Mouse (Mus musculus) 3134 (cell line): ENCODE data around the gene Farp1.
"Not testable (repeated sequence)": the region's sequence is repeated elsewhere in the genome, so short reads cannot be mapped to it uniquely, and the experiment has no call there.

Experiments
- DNase-seq: peaks from one replicate; pipeline ENCODE4 v3.0.0-alpha.2; 2011; ENCODE audit warnings: low spot score; ENCODE audit not compliant: insufficient read length; ENCODE audit errors: extremely low read depth

Farp1 gene

GRCm38 (mm10) chr14:121034973-121035662 is at the start of gene Farp1:
TSS of gene Farp1 (plus strand) at chr14:121035200.
- DNase-seq: peak; percentile 65

DNA sequence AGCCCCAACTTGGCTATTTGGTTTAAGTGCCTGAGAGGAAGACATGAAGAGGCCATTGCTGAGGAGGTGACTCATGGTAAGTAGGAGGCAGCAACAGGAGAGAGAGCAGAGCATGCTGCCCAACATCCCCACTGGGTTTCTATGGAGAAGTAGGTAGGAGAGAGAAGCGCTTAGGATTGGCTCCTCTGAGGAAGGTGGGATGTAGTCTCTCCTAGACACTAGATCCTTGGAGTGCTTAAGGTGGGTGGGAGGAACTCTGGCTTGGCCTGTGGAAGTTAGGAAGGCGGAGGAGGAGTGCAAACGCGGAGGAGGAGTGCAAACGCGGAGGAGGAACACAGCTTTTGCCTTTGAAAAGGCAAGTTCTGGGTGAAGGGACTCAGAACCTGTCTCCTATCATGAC is 45.9 kb upstream of the Farp1 start:
- DNase-seq: no peak

- no peak for DNase-seq
Measured at GRCm38 (mm10) chr14:120997686-120998085, 37.3 kb upstream of the Farp1 start.

GRCm38 (mm10) chr14:121000561-121001340 is 34.2 kb upstream of the Farp1 start:
- DNase-seq: peak; percentile 8

GRCm38 (mm10) chr14:121005621-121006020 is 29.4 kb upstream of the Farp1 start:
- no peak for DNase-seq

GRCm38 (mm10) chr14:121006021-121006420 is 29.0 kb upstream of the Farp1 start:
- no peak for DNase-seq

- no peak for DNase-seq
Measured at GRCm38 (mm10) chr14:121015114-121015690, 19.8 kb upstream of the Farp1 start.

DNA sequence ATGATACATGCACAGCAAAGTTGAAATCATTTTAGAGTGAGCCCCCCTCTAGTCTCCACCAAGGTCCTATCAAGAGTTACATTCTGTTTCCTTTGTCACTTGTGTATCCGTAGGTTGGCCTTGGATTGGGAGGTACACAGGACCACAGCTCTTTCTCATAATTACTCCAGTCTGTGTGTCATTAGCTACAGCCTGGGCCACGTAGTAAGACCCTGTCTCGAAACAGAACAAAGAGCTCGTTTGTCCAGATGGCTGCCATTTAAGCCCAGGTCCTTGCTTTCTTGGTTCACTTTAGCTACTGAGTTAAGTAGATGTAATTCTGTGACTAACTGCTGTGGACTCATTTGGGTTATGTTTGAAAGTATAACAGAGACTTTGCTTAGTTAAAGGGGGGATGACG is 12.6 kb upstream of the Farp1 start:
- DNase-seq: no peak

DNA sequence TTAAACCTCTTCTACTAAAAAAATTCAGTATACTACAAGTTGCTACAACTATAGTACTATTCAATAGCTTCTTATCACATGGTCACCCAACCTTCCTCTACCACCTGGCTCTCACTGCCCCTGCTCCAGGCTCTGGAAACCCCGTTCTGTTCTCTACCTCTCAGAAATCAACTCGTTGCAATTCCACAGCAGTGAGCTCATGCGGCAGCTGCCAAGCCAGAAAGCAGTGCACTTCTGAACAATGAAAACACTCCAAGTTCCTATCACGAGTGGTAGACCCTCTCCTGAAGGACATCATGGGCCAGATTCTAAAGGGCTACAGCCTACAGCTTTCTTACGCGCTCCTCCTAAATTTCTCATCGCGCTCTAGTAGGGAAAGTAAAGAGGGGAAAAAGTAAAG is 9.6 kb upstream of the Farp1 start:
- no peak for DNase-seq

DNA sequence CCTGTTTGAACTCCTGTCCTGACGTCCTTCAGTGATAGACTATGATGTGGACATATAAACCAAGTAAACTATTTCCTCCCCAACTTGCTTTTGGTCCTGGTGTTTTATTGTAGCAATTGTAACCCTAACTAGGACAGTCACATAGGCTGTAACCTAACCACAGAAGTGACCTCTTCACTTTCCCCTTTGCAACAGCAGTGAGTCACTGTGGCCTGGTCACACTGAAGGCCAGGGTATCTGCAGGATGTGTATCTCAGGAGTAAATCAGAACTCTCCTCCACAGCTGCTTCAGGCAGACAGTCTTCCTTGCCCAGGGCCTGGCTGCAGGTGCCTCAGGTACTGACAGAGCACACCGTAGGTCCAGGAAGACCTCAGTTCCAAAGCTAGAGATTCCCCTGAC is 3.6 kb upstream of the Farp1 start:
- no peak for DNase-seq

DNA sequence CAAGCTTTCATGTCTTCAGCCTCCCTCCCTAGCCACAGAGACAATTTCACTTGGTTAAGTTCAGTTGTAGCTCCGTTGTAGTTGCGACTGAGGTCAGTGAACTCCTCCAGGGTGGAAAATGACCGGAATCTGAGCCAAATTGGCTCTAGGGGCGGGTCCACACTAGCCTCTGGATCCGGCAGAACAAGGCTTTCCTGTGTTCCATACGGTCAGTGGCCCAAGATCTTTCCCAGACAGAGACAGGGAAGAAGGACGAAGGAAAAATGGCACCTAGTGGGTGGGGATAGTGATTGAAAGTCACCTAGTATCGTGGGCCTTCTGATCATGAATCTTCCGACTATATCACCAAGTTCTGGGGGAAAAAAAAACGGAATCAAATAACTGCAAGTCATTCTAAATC is 475 bp upstream of the Farp1 start:
- no peak for DNase-seq

DNA sequence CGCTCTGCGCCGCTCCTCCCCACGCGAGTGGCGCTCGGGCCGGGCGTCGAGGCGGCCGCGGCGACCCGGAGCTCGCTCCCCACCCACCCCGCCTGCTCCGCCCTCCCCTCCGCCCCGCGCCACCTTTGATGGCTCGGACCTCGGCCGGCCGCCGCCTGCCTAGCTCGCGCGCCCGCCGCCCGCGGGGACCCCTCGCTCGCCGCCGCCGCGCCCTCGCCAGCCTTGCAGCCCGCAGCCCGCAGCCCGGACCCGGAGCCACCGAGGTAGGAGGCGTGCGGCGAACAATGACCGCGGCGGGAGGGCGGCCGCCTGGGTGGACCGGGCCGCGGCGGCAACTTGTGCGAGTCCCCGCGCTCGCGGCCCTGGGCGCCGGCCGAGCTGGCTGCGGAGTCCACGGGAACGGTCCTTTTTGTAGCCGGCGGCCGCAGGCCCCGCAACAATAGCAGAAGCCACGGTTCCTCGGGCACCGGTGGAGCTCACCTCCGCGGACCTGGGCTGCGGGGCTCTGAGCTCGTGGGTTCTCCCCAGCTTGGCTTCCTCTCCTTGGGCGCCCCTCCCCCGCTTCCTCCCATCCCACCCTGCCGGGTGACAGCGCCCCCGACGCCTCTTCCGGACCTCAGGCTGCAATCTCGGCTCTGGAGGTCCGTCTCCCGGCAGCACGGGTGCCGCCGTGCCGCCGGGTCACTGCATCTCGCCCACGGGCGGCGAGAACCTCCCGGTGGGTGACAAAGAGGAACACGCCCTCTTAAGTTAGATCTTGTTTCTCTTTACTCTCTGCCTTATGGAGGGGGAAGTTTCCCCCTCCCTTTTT is 868 bp downstream of the Farp1 start:
- peak; percentile 70 for DNase-seq

- peak; percentile 15 for DNase-seq
Measured at GRCm38 (mm10) chr14:121036612-121037221, 1.7 kb downstream of the Farp1 start.

DNA sequence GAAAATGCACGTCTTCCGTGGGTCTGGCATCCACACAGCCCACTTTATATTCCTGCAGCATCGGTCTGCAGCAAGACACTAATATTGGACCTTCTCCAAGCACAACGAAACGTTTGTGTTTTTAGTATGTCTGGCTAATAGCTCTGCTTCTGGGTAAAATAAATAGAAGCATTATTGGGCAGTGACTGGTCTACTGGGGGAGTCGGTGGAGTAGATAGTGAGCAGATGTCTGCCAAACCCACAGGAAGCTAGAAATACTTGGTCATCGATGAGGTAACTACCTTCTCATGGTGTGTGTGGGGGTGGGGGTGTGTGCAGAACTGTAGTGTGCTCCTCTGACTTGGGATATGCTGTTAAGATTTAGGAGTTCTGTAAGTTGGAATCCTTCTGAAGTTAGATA is 2.3 kb downstream of the Farp1 start:
- peak; percentile 64 for DNase-seq

GRCm38 (mm10) chr14:121038676-121039075 is 3.7 kb downstream of the Farp1 start:
- DNase-seq: no peak

DNA sequence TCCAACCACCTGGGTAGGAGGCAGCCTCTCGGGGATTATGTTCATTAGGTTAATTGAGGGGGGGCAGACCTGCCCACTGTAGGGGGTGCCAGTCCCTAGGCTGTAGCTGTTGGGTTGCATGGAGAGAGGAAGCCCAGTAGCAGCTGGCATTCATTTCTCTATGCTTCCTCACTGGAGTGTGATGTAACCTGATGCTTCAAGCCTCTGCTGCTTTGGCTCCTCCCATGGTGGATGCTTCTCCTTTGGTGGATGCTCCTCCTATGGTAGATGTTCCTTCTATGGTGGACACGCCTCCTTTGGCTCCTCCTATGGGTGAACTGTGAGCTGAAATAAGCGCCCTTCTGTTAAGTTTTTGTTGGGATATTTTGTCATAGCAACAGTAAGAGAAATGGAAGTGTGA is 9.1 kb downstream of the Farp1 start:
- no peak for DNase-seq

- no peak for DNase-seq
Measured at GRCm38 (mm10) chr14:121046313-121046961, 11.4 kb downstream of the Farp1 start.

DNA sequence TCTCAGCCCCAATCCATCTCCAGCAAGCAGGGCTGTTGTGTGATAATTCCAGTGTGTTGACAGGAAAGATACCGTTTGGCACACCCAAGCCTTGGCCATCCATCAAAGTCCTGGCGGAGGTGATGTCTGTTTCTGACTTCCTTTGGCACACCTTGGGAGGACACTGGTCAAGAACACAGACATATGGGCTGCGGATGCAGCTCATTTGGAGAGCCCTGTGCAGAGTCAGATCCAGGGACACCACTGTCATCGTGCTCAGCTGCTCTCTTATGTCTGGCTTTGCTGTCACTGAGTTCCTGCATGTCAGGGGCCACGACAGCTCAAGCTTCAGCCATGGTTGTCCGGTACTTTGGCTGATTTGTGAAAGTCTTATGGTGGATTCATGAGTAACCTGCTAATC is 12.8 kb downstream of the Farp1 start:
- no peak for DNase-seq

DNA sequence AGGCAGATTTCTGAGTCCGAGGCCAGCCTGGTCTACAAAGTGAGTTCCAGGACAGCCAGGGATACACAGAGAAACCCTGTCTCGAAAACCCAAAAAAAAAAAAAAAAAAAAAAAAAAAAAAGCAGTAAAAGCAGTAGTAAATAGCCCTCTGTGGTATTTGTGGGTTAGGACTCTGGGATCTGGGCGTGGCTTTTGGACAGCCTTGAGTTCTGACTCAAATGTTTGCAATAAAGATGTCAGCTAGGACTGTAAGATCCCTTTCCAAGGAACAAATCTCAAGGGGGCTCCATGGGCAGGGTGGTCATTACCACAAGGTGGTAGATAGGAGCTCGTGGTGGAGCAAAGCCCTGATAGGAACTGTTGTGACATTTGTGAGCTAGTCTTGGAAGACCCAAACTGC is 16.0 kb downstream of the Farp1 start:
- not testable (repeated sequence) for DNase-seq

DNA sequence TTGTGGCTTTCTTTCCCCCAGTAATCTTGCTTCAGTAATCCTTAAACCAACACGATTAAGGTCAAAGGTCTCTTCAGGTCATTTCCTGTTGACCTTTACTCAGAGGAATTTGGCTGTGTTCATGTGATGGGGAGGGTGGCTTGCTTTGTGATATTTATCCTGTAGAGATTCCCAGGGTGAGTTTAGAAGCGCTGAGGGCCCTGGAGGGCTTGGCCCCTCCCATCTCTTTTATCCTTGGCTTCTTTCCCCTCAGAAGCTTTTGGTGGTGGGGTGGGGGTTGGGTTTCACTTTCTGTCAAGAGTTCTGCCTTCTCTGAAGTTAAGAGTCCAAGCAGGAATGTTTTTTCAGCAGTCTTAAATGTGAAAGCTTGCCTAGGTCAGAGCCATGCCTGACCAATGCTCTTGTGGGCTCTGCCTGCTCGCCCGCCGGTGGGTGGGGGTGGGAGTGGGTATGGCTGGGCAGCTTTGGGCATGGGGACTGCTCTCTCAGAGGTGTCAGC is 18.1 kb downstream of the Farp1 start:
- no peak for DNase-seq
